In genomic region chr11:110482649-110483048, GRCm38 (mm10) we compare ENCODE assay signal across 17 mouse cellular contexts.
DNase-seq lines count a peak whose midpoint lies in the region; ATAC-seq and TF ChIP-seq lines count a peak whose summit lies in the region.
"Had no signal": no experiment of that assay in that cellular context is flagged by ENCODE, and none has a peak within 500 bp of the region (broad histone marks: within the 10 kb centered on the region; RNA-seq: fewer than 3 reads in every experiment).

No protein-coding gene starts in this region.

- TF ChIP-seq POLR2A in limb, embryonic 14.5 days (IDR thresholded peaks at IDR 0.05; ENCODE audit: borderline replicate concordance, extremely low read depth, insufficient read depth, insufficient read length), result no peak

- TF ChIP-seq EP300 in liver, postnatal 0 days (IDR thresholded peaks at IDR 0.05; ENCODE audit: low read depth), result no peak

- TF ChIP-seq CTCF in gastrocnemius, adult 2 months (IDR thresholded peaks at IDR 0.05), result no peak
- TF ChIP-seq CTCF in liver, postnatal 0 days (IDR thresholded peaks at IDR 0.05; ENCODE audit: low read depth), result no peak

- WGBS in intestine, embryonic 14.5 days, result 76% methylated on average over 4 of the region's 4 CpGs
- 78% methylated on average over 4 of the region's 4 CpGs for WGBS in intestine, embryonic 15.5 days
- 75% methylated on average over 4 of the region's 4 CpGs for WGBS in liver, embryonic 15.5 days (ENCODE audit: insufficient replicate concordance)
- WGBS in liver, postnatal 0 days (ENCODE audit: insufficient replicate concordance), result 81% methylated on average over 4 of the region's 4 CpGs
- WGBS in limb, embryonic 14.5 days, result 42% methylated on average over 4 of the region's 4 CpGs

- 0 out of 2 replicates have a peak, but pooled peaks have one; percentile 28 for ATAC-seq in intestine, embryonic 14.5 days (replicated peaks; ENCODE audit: low FRiP score, low TSS enrichment, low read depth)
- no peak for ATAC-seq in intestine, embryonic 15.5 days
- 0 out of 2 replicates have a peak, but pooled peaks have one; percentile 4 for ATAC-seq in liver, embryonic 15.5 days (ENCODE audit: insufficient read depth)
- no peak for ATAC-seq in liver, postnatal 0 days
- ATAC-seq in limb, embryonic 14.5 days (ENCODE audit: low FRiP score, low read depth), result peak; percentile 64
- ATAC-seq: forebrain, embryonic 13.5 days; forebrain, embryonic 16.5 days; hindbrain, embryonic 16.5 days; Patski had no signal

- DNase-seq in gastrocnemius, adult 2 months, result no peak
- no peak for DNase-seq in gastrocnemius, postnatal 10 days
- no peak for DNase-seq in intestine, embryonic 14.5 days (ENCODE audit: low spot score)
- DNase-seq in liver, postnatal 0 days, result no peak
- peak; percentile 55 for DNase-seq in limb, embryonic 14.5 days (ENCODE audit: low spot score)
- DNase-seq in left cerebral cortex, adult 18-20 months (ENCODE audit: low spot score in 2 of 2), result no peak

- no peak overlapping the region for H3K4me2 ChIP-seq in intestine, embryonic 14.5 days (ENCODE audit: low read length)
- H3K4me2 ChIP-seq in intestine, embryonic 15.5 days (replicated peaks), result no peak overlapping the region
- H3K4me2 ChIP-seq in liver, embryonic 15.5 days, result no peak overlapping the region
- no peak overlapping the region for H3K4me2 ChIP-seq in liver, postnatal 0 days (ENCODE audit: low read depth, low read length)
- H3K4me2 ChIP-seq in limb, embryonic 14.5 days (replicated peaks; ENCODE audit: low read depth, low read length, severe bottlenecking), result no peak overlapping the region
- H3K4me2 ChIP-seq: forebrain, embryonic 13.5 days; heart, embryonic 11.5 days; hindbrain, embryonic 13.5 days had no signal

- H3K4me3 ChIP-seq in gastrocnemius, adult 2 months, result no peak overlapping the region
- H3K4me3 ChIP-seq in intestine, embryonic 14.5 days (ENCODE audit: low read depth, low read length), result no peak overlapping the region
- no peak overlapping the region for H3K4me3 ChIP-seq in intestine, embryonic 15.5 days (replicated peaks)
- H3K4me3 ChIP-seq in liver, embryonic 15.5 days (replicated peaks), result no peak overlapping the region
- H3K4me3 ChIP-seq in liver, postnatal 0 days (ENCODE audit: low read depth, low read length), result no peak overlapping the region
- H3K4me3 ChIP-seq in limb, embryonic 14.5 days (replicated peaks; ENCODE audit: low read length), result no peak overlapping the region
- H3K4me3 ChIP-seq: forebrain, embryonic 10.5 days; forebrain, embryonic 13.5 days; hindbrain, embryonic 10.5 days; hindbrain, embryonic 13.5 days had no signal

- no peaks in the 10 kb centered on the region for H3K9me3 ChIP-seq in intestine, embryonic 14.5 days (ENCODE audit: control insufficient read depth, low read length)
- H3K9me3 ChIP-seq in intestine, embryonic 15.5 days, result no peaks in the 10 kb centered on the region
- no peaks in the 10 kb centered on the region for H3K9me3 ChIP-seq in liver, embryonic 15.5 days (replicated peaks)
- H3K9me3 ChIP-seq in liver, postnatal 0 days (ENCODE audit: low read length), result 0 out of 2 replicates have a peak, but pooled peaks cover 3% of the 10 kb centered on the region
- H3K9me3 ChIP-seq in limb, embryonic 14.5 days (ENCODE audit: control insufficient read depth, low read length), result no peaks in the 10 kb centered on the region
- H3K9me3 ChIP-seq: forebrain, embryonic 10.5 days had no signal

- intact Hi-C loops in gastrocnemius, adult 2 months (cut with DNase I), result no loop called here

- peaks cover 26% of the 10 kb centered on the region for H3K4me1 ChIP-seq in intestine, embryonic 14.5 days (replicated peaks; ENCODE audit: control insufficient read depth, insufficient read depth, low read length)
- peaks cover 20% of the 10 kb centered on the region for H3K4me1 ChIP-seq in intestine, embryonic 15.5 days (replicated peaks)
- H3K4me1 ChIP-seq in liver, embryonic 15.5 days (replicated peaks), result peaks cover 28% of the 10 kb centered on the region
- peaks cover 21% of the 10 kb centered on the region for H3K4me1 ChIP-seq in liver, postnatal 0 days (ENCODE audit: insufficient read depth)
- peaks cover 11% of the 10 kb centered on the region for H3K4me1 ChIP-seq in limb, embryonic 14.5 days (ENCODE audit: control insufficient read depth, insufficient read depth, low read length)

- H3K36me3 ChIP-seq in intestine, embryonic 14.5 days (ENCODE audit: control insufficient read depth, insufficient read depth, low read length), result no peaks in the 10 kb centered on the region; the same call in 1 of the 2 replicates
- H3K36me3 ChIP-seq in intestine, embryonic 15.5 days, result no peaks in the 10 kb centered on the region
- H3K36me3 ChIP-seq in liver, embryonic 15.5 days (replicated peaks), result no peaks in the 10 kb centered on the region
- H3K36me3 ChIP-seq in liver, postnatal 0 days (replicated peaks; ENCODE audit: insufficient read depth, low read length), result peaks cover 3% of the 10 kb centered on the region; the same call in 1 of the 2 replicates
- no peaks in the 10 kb centered on the region for H3K36me3 ChIP-seq in limb, embryonic 14.5 days (ENCODE audit: control insufficient read depth, insufficient read depth, low read length)
- H3K36me3 ChIP-seq: G1E had no signal

- no peaks in the 10 kb centered on the region for H3K27me3 ChIP-seq in intestine, embryonic 14.5 days (replicated peaks; ENCODE audit: control insufficient read depth, insufficient read depth, low read length)
- H3K27me3 ChIP-seq in intestine, embryonic 15.5 days (replicated peaks), result no peaks in the 10 kb centered on the region
- H3K27me3 ChIP-seq in liver, embryonic 15.5 days, result no peaks in the 10 kb centered on the region
- no peaks in the 10 kb centered on the region for H3K27me3 ChIP-seq in liver, postnatal 0 days (ENCODE audit: insufficient read depth, low read length)
- H3K27me3 ChIP-seq in limb, embryonic 14.5 days (ENCODE audit: control insufficient read depth, insufficient read depth, low read length), result no peaks in the 10 kb centered on the region
- H3K27me3 ChIP-seq: Patski had no signal

- H3K9ac ChIP-seq in intestine, embryonic 14.5 days (ENCODE audit: low read length), result no peak overlapping the region
- no peak overlapping the region for H3K9ac ChIP-seq in intestine, embryonic 15.5 days
- no peak overlapping the region for H3K9ac ChIP-seq in liver, embryonic 15.5 days
- H3K9ac ChIP-seq in liver, postnatal 0 days (replicated peaks), result no peak overlapping the region
- no peak overlapping the region for H3K9ac ChIP-seq in limb, embryonic 14.5 days (ENCODE audit: low read depth, low read length, severe bottlenecking)
- H3K9ac ChIP-seq: forebrain, embryonic 13.5 days; hindbrain, embryonic 13.5 days had no signal

- H3K27ac ChIP-seq in gastrocnemius, adult 2 months, result peak overlapping the region; percentile 63
- H3K27ac ChIP-seq in intestine, embryonic 14.5 days (ENCODE audit: low read depth), result no peak overlapping the region
- H3K27ac ChIP-seq in intestine, embryonic 15.5 days, result no peak overlapping the region
- H3K27ac ChIP-seq in liver, embryonic 15.5 days (replicated peaks), result no peak overlapping the region
- no peak overlapping the region for H3K27ac ChIP-seq in liver, postnatal 0 days (ENCODE audit: low read depth)
- 0 out of 2 replicates have a peak overlapping the region, but pooled peaks have one; percentile 49 for H3K27ac ChIP-seq in limb, embryonic 14.5 days (replicated peaks; ENCODE audit: low read depth, low read length)
- H3K27ac ChIP-seq: forebrain, embryonic 10.5 days; forebrain, embryonic 13.5 days; hindbrain, embryonic 10.5 days; hindbrain, embryonic 13.5 days had no signal

Comparison
In these comparisons a context has a peak if more than half of its experiments do, and no peak if none do; other contexts are left out.
1. ATAC-seq: peak in intestine, embryonic 14.5 days (single experiment), liver, embryonic 15.5 days (single experiment) and limb, embryonic 14.5 days (single experiment); none in intestine, embryonic 15.5 days (single experiment) and liver, postnatal 0 days (single experiment).
2. H3K27ac ChIP-seq: peak in gastrocnemius, adult 2 months (single experiment) and limb, embryonic 14.5 days (single experiment); none in intestine, embryonic 14.5 days (single experiment), intestine, embryonic 15.5 days (single experiment), liver, embryonic 15.5 days (single experiment) and liver, postnatal 0 days (single experiment).